Mouse (Mus musculus): ENCODE results near the gene Lrsam1.
"Not testable (repeated sequence)": the region's sequence is repeated elsewhere in the genome, so short reads cannot be mapped to it uniquely, and the experiment has no call there.

The Lrsam1 gene

GRCm38 (mm10) chr2:32961192-32961995 is at the start of gene Lrsam1, which contains the start of gene Rpl12:
Lrsam1 (minus strand) TSS chr2:32961614.
Rpl12 (plus strand) TSS chr2:32961559.
- peak; percentile 84 for DNase-seq (ENCODE audit: low read depth, low spot score)

GRCm38 (mm10) chr2:33009055-33009454 is 47.6 kb upstream of the Lrsam1 start:
- DNase-seq (ENCODE audit: low read depth, low spot score): not testable (repeated sequence)

- DNase-seq (ENCODE audit: low read depth, low spot score): no peak
Measured at GRCm38 (mm10) chr2:33005041-33005440, 43.6 kb upstream of the Lrsam1 start.

GRCm38 (mm10) chr2:33002144-33002543 is 40.7 kb upstream of the Lrsam1 start:
- DNase-seq (ENCODE audit: low read depth, low spot score): no peak

GRCm38 (mm10) chr2:32999752-33000151 is 38.3 kb upstream of the Lrsam1 start:
- DNase-seq (ENCODE audit: low read depth, low spot score): no peak

GRCm38 (mm10) chr2:32997792-32998191 is 36.4 kb upstream of the Lrsam1 start:
- no peak for DNase-seq (ENCODE audit: low read depth, low spot score)

GRCm38 (mm10) chr2:32997081-32997480 is 35.7 kb upstream of the Lrsam1 start:
- DNase-seq (ENCODE audit: low read depth, low spot score): no peak

- no peak for DNase-seq (ENCODE audit: low read depth, low spot score)
Measured at GRCm38 (mm10) chr2:32992130-32992529, 30.7 kb upstream of the Lrsam1 start.

- DNase-seq (ENCODE audit: low read depth, low spot score): no peak
Measured at GRCm38 (mm10) chr2:32990167-32990832, 28.9 kb upstream of the Lrsam1 start.

GRCm38 (mm10) chr2:32989376-32989775 is 28.0 kb upstream of the Lrsam1 start:
- no peak for DNase-seq (ENCODE audit: low read depth, low spot score)

- no peak for DNase-seq (ENCODE audit: low read depth, low spot score)
Measured at GRCm38 (mm10) chr2:32985844-32986243, 24.4 kb upstream of the Lrsam1 start.

GRCm38 (mm10) chr2:32983617-32984016 is 22.2 kb upstream of the Lrsam1 start:
- no peak for DNase-seq (ENCODE audit: low read depth, low spot score)

GRCm38 (mm10) chr2:32982700-32983099 is 21.3 kb upstream of the Lrsam1 start:
- DNase-seq (ENCODE audit: low read depth, low spot score): no peak

- DNase-seq (ENCODE audit: low read depth, low spot score): peak; percentile 84
Measured at GRCm38 (mm10) chr2:32981725-32982271, 20.4 kb upstream of the Lrsam1 start, which contains the start of gene Slc2a8. Slc2a8 (minus strand) TSS chr2:32982083.

GRCm38 (mm10) chr2:32981281-32981680 is 19.9 kb upstream of the Lrsam1 start:
- DNase-seq (ENCODE audit: low read depth, low spot score): no peak

- DNase-seq (ENCODE audit: low read depth, low spot score): no peak
Measured at GRCm38 (mm10) chr2:32979675-32980074, 18.3 kb upstream of the Lrsam1 start.

GRCm38 (mm10) chr2:32978675-32979074 is 17.3 kb upstream of the Lrsam1 start:
- DNase-seq (ENCODE audit: low read depth, low spot score): no peak

GRCm38 (mm10) chr2:32977114-32977513 is 15.7 kb upstream of the Lrsam1 start:
- no peak for DNase-seq (ENCODE audit: low read depth, low spot score)

GRCm38 (mm10) chr2:32974216-32974615 is 12.8 kb upstream of the Lrsam1 start:
- no peak for DNase-seq (ENCODE audit: low read depth, low spot score)

- no peak for DNase-seq (ENCODE audit: low read depth, low spot score)
Measured at GRCm38 (mm10) chr2:32971235-32971634, 9.8 kb upstream of the Lrsam1 start.

GRCm38 (mm10) chr2:32969326-32969725 is 7.9 kb upstream of the Lrsam1 start:
- DNase-seq (ENCODE audit: low read depth, low spot score): no peak

- no peak for DNase-seq (ENCODE audit: low read depth, low spot score)
Measured at GRCm38 (mm10) chr2:32968024-32968614, 6.7 kb upstream of the Lrsam1 start.
